Mouse (Mus musculus) spleen, adult 12 weeks (tissue): ENCODE data around the gene Klhl12.
A peak's percentile ranks its signal among the peaks of the same experiment; 100 is the strongest.
"Not testable (repeated sequence)": the region's sequence is repeated elsewhere in the genome, so short reads cannot be mapped to it uniquely, and the experiment has no call there.

Experiments
- DNase-seq: peaks from one replicate; pipeline ENCODE4 v3.0.0; 2022; ENCODE audit warnings: low spot score

The Klhl12 gene

DNA sequence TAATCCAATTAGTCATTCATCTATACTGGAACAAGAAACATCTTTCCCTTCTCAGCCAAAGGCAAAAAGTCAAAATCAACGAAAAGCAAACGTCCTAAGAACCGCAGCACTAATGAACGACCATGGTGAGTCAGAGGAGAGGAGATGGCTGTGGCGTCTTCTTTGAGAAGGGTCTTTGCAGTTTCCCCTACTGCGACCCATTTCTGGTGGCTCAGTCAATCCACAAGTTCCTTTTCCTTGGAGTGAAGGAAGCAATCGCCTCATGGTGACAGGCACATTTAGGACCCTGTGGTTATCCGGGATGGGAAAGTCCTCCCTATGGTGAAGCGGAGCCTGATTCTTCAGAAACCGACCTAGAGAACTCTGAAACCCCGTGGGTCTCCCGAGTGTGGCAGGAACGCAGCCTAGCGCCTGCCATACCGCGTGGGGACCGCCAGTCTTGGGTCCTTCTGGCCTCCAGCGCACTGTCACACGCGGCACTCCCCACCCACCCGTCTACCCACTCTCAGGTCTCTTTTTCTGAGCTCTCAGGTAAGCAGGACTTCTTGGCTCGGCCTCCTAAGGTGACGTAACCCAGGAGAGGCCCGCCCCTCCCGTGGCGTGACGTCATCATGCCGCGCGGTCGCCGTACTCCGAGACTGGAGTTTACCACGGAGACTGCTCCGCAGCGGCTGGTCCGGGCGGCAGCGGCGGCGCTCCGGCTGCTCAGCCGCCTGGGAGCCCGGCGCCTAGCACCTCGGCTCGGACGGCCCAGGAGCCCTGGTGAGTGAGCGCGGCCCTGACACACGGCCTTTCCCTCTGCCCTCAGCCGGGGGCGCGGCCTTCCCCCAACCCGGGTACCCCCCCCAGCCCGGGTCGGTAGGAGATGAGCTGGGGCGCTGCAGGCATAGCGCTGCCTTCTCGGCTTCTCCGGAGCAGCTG lies at the start of gene Klhl12:
Gene Klhl12 (plus strand): TSS at position 628 of the 921 bp plus-strand sequence.
- peak; percentile 86 for DNase-seq

DNA sequence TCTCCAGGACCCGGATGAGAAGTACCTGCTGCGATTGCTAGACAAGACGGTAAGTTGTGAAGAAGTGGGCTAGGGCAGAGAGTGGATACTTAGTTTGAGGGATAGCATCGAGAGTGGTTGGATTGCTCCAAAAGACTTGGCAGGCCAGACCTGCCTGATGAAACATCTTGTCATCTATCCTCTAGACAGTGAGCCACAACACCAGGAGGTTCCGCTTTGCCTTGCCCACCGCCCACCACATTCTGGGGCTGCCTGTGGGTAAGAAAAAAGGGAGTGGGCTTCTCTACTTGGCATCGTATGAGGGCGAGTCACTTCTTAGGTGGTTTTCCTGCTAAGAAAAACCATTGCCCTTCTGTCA lies 48.9 kb upstream of the Klhl12 start:
- DNase-seq: no peak

DNA sequence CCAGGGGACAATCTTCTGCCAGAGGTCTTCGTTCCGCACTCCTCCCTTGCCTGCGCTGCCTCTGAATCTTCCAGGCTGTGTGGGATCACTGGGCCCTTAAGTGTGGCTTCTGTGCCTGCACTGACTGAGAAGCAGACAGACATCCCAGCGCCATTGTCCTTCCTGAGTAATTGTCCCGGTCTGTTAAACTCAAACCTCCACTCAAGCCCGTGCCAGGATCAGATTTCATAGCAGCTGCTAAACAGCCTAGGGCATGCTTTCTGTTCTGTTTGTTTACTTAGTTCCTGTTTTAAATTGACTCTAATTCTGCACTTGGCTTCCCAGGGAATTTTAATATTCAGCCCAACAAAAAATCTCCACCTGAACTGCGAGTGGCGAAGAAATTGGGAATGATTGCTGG lies 47.3 kb upstream of the Klhl12 start:
- no peak for DNase-seq

DNA sequence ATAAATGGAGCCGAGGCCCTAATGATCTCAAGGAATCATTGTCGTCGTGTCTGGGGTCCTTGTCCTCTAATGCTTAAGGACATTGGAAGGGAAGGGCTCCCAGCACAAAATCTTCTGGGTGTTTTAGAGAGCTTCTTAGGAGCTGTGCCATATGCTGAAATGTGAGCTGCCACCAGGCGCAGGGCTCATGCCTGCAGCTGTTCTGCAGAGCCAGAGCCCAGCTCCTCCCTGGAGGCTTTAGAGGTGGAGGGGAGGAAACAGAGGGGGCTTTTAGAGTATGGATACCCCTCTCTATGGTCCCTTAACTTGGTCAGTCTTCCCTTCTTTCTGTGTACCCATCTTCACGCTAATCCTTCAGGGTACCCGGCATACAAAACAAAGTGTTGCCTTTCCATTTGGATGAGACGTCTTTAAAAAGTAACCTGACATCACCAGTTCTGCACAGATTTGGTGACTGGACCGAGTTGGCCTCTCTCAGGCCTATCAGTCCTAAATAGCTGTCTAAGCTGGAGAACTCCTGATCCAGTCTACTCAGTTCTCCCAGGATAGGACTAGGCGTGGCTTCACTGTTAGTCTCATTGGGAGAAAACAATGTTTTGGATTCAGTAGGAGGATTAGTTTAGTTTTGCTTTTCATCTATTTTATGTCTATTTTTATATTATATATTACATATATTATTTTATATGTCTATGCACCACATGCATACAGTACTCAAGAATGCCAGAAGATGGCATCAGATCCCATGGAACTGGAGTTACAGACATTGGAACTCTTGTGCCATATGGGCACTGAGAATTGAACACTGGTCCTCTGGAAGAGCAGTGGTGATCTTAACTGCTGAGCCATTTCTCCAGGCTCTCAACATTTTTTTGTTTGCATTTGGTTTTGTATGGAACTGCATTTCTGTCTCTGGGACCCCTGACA lies 43.4 kb upstream of the Klhl12 start:
- no peak for DNase-seq

DNA sequence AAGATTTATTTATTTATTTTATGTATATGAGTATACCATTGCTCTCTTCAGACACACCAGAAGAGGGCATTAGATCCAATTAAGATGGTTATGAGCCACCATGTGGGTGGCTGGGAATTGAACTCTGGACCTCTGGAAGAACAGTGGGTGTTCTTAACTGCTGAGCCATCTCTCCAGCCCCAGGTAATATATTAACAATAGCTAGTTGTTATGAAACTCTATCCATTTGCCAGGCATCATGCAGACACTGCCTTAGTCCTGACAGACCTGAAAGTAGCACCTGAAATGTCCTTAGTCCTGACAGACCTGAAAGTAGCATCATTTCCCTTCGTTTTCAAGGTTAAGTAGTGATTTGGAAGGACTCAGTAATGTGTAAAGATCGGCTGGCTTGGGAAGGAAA lies 41.3 kb upstream of the Klhl12 start:
- no peak for DNase-seq

DNA sequence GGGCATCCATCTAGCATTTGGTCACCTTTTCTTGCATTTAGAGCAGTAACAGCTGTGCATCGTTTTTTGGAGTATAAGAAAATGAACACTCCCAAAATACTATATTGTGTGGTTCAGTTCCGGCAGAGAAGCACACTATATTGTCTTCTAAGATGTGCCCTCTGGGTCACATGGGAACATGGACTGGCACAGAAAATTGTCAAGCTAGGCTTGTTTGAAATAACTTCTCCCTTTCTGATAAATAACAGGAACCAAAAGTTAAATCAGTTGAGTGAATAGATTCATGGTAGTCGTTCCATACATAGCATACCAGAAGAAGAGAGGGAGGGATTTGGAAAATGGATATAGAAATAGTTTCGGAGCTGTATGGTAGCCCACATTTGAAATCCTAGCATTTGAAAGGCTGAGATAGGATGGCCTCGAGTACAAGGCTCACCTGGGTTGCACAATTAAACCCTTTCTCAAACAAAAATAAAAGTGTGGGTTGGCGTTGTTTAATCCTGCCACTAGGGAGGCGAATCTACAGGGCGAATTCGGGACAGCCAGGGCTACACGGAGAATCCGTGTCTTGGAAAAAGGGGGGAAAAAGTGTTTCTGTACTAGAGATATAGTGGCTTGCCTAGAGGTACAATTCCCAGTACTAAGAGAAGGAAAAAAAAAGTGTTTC lies 40.7 kb upstream of the Klhl12 start:
- no peak for DNase-seq

DNA sequence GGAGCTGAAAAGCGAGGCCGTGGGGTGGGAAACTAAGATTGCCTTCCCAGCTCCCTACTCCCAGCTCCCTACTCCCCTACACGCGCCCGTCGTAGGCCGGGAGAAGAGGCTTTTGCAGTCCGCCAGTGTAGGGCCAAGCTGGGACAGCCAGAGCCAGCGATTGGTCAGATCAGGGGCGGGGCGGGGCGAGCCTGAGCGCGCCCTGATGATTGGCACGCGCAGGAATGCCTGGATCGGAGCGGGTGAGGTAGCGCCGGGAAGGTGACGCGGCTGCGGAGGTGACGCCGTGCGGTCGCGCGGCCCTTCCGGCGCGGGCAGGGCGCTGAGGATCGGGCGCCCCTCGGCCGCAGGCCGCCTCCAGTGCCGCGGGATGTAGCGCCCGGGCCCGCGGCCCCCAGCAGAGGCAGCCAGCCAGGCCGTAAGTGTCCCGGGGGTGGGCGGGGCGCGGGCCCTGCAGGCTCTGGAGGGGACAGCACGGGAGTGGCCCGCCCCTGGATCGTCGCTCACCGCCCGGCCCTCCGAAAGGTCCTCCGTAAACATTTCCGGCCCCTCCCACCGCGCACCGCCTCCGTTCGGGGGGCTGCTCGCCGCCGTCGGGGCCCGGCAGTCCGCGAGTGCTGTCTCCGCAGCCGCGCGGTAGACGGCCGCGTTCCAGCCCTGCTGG lies 40.0 kb upstream of the Klhl12 start, which contains the start of gene Adipor1:
Gene Adipor1 (plus strand): TSS at position 211 of the 664 bp plus-strand sequence.
- DNase-seq: peak; percentile 93

DNA sequence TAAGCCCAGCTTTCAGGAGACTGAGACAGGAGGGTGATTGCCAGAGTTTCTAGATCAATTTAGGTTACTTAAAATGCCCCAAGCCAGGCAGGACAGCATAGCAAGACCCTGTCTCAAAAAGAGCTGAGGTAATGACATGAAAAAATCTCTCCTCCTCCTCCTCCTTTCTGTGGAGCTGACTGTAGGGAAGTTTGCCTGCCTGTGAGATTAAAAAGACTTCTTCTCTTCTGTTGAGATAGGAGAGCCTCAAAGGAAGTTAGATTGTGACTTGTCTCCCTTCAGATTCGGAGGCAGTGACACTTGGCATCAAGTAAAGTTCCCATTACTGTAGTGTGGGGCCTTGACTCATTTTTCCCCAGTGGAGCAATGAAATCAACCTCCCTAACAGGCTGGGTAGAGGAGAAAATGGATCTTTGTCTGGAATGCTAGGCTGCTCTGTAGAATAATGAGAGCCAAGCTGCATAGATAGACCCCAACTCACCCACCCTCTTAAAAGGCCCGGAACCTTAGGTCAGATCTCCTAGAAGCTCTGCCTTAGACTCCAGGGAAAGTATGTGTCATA lies 36.8 kb upstream of the Klhl12 start:
- DNase-seq: no peak

DNA sequence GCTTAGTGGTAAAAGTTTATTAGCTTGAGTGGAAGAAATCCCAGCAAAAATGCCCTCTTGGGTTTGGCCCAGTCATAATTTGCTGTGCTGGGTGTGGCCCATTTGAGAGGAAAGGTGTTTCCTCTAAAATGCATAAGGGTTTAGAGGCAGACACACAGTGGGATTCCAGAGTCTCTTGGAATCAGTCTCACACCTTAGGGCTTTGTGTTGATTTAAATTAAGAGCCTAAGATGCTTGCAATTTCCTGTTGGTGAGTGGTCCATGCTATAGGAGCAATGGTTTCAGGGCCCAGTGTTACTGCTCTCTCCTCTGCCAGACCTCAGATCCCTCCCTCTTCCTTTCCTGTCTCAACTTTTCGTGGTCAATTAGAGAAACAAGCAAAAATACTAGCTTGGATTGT lies 36.2 kb upstream of the Klhl12 start:
- no peak for DNase-seq

DNA sequence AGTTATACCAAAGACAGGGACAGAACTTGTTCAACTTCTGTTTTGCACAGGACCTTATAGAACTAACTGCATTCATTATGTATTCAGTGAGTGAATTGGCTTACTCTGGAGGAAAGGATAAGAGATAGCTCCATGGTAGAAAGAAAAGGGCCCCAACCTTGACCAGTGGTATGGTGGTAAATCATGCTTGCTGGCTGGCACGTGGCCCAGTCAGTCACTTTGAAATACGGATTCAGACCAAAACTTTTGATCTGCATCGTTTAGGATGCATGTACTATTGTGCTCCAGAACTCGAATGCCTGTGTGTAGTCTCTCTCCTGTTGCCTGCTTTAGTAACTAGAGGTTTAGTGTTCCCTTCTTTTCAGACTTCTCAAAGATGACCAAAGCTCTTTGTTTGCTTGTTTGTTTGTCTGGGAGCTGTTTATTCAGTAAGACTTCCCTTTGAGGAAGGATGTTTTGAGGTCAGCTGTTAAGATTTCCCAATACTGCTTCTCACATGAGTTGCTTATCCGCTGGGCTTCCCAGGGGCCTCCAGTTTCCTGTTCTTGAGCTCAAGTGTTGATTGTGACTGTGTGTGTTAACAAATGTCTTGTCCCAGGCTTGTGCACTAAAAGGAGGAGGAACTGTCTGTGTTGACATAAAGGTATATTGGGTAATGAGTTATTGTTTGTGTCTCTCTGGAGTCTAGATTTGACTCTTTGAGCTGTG lies 35.4 kb upstream of the Klhl12 start:
- DNase-seq: no peak

DNA sequence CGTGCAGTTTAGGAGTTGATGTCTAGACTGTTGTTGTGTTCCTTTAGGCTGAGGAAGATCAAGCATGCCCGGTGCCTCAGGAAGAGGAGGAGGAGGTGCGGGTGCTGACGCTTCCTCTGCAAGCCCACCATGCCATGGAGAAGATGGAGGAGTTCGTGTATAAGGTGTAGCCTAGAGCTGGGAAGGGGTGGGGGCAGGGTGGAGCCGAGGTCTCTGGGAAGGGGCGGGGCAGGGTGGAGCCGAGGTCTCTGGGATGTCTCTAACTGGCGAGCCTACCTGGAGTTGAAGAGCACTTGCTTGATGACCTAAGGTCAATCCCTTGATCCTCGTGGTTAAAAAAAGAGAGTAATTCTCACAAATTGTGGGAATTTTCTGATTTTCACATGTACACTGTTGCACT lies 31.4 kb upstream of the Klhl12 start:
- DNase-seq: peak; percentile 34

DNA sequence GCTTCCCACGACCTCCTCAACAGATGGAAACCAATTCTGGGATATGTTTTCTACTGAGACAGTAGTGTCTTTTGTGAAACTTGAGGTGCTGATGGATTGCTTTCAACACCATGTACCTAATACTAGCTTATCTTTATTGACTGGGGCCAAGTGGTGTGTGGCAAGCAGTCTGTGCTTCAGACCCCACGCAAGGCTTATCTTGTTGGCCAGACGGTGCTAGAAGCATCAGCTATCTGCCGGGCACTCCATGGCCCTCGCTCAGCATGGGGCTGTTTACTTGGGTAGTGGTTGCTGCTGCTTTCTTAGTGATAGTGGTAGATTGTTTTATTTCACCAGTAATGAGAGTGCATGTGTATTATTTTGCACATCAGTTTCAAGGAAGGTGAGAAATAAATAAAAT lies 29.0 kb upstream of the Klhl12 start:
- DNase-seq: peak; percentile 74

DNA sequence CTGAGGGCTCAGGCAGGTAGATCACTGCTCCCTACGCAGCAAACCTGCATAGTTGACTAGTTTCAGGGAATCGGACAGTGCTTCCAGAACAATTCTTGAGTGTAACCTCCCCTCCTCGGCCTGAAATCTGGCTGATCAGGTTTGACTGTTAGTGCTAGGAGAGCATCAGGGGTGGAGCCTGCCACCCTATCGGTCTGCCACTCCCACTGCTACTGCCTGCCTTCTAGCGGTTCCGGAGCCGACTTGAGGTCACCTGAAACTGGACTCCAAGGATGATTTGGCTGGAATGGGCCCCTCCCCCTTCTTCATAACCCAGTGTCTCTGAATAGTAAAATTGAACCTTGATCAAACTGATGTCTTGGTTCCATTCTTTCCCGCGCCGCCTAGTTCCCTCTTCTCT lies 22.3 kb upstream of the Klhl12 start:
- no peak for DNase-seq

DNA sequence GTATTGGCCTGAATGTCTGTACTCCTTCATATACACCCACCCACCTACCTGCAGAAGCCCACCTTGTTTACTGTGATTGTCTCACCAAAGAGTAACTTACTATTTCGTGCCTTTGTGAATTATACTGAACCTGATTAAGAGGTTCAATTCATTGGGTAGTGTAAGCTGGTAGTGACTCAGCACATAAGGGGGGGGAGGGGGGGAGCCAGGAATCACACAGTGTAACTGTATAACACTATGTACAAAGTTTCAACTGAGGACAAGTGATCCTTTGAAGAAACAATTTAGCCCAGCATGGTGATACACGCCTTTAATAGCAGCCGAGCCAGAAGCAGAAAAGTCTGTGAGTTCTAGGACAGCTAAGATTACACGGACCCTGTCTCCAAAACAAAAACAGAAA lies 21.9 kb upstream of the Klhl12 start:
- no peak for DNase-seq

DNA sequence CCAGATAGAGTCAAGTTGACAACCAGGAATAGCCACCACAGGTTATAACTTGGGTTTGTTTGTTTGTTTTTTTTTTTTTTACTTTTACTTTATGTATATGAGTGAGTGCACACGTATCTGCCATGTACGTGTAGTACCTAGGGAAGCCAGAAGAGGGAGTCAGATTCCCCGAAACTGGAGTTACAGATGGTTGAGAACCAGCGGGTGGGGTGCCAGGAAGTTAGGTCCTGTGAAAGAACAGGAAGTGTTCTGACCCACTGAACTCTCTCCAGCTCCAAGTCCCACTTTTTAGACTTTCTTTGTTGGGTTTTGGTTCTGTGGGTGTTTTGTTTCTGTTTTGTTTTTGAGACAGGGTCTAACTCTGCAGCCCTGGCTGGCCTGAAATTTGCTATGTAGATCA lies 19.9 kb upstream of the Klhl12 start:
- DNase-seq: peak; percentile 49

DNA sequence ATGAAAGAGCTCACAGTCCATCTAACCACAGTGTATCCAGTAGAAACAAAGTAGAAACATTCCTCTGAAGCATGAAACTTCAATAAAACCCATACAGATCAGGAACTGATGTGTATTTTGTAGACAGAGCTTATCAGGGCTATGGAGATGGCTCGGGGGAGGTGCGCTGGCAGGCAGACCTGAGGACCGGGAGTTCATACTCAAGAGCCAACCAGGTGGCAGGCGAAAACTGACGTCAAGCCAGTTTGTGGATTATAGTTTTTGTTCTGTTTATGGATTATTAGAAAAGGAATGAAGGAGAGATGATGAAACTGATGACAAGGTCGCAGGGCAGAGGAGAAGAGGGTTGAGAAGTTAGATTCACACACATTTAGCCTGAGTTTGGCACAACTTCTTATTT lies 14.9 kb upstream of the Klhl12 start:
- no peak for DNase-seq

DNA sequence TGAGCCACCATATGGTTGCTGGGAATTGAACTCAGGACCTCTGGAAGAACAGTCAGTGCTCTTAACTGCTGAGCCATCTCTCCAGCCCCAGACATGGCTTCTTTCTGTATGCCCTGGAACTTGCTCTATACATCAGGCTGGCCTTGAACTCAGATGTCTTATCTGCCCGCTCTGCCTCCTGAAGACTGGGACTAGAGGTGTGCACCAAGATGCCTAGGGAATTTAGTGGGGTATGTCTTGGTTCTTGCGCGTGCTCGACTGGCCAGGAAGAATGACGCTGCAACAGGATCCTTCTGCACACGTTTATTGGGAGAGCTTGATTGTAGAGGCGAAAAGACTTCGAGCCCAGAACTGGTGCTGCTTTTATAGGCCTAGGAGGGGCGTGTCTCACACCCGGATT lies 13.6 kb upstream of the Klhl12 start:
- not testable (repeated sequence) for DNase-seq

DNA sequence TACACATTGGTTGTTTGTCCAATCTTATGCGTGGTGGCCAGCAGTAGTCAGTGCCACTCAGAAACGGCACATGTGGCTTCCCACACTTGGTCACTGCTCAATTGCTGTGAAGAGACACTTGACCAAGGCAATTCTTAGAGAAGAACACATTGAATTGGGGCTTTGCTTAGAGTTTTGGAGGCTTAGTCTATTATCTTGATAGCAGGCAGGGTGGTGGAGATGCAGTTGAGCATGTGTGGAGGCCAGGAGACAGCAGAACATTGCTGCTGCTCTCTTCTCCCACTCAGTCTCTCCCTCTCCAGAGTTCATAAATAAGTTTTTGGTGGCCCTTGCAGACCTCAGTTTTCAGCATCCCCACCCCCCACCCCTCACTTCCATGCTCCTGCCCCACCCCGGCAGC lies 12.9 kb upstream of the Klhl12 start:
- DNase-seq: no peak

DNA sequence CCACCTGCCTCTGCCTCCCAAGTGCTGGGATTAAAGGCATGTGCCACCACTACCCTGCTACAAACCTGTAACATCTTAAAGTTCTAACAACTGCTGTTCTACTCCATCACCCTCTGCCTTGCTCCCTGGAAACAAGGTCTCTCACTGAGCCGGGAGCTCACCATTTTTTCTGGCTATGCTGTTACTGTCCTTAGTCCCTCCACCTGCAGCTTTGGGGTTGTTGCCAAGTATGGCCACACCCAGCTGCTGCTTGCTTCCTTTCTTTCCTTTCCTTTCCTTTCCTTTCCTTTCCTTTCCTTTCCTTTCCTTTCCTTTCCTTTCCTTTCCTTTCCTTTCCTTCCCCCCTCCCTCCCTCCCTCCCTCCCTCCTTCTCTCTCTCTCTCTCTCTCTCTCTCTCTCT lies 12.0 kb upstream of the Klhl12 start:
- DNase-seq: not testable (repeated sequence)

DNA sequence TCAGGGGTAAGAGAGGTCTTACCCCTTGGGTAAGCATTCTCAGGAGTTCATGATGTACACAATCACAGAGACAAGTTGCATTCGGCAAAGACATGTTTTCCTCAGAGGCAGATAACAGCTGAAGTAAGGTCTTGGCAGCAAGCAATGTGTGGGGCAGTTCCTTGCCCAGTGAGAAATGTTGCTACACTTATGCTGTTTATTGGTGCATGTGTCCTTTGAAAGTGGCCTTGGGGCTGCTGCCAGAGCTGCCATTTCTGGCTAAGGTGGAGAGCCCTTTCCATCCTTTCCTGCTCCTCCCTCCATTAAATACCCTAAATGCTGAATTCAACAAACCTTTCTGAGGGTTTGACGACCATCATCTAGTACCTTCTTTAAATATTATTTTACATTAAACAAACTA lies 9.9 kb upstream of the Klhl12 start:
- DNase-seq: no peak

DNA sequence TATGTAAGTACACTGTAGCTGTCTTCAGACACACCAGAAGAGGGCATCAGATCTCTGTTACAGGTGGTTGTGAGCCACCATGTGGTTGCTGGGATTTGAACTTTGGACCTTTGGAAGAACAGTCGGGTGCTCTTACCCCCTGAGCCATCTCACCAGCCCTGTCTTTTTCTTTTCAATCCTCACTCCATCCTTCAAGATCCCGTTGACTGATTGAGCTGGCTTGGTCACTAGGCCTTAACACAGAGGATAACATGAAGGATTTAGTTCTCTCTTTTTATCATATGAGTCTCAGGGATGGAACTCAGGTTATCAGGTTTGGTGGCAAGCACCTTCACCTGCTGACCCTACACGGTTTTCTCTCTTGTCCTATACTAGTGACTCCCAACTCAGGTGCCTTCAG lies 6.8 kb upstream of the Klhl12 start:
- DNase-seq: not testable (repeated sequence)
